Mouse (Mus musculus) brown adipose tissue, adult 24 weeks (tissue): ENCODE results near the gene Hsd17b6. TPM values are rescaled to one million over a fixed set of nuclear protein-coding genes. Genes with fewer than 3 reads are reported as not detected.

ENCODE experiments used
- H3K27ac ChIP-seq: fragments of 200-500 bp; replicated peaks from 2 replicates; pipeline ENCODE4 v1.5.1; 2012; ENCODE audit warnings: low read depth, mild to moderate bottlenecking, low read length
- H3K4me1 ChIP-seq: fragments of 200-500 bp; 2 replicates; pipeline ENCODE4 v1.6.1; 2012; ENCODE audit warnings: low read length, mixed read lengths; ENCODE audit not compliant: control insufficient read depth, insufficient read depth, insufficient read length
- H3K4me3 ChIP-seq: fragments of 200-500 bp; 2 replicates; pipeline ENCODE4 v1.5.1; 2012; ENCODE audit warnings: low read depth, mild to moderate bottlenecking, low read length, moderate library complexity; ENCODE audit not compliant: insufficient read depth
- polyA plus RNA-seq: library from polyadenylated mRNA; stranded (reverse); fragments of >200 nt; gene quantifications from 2 replicates; pipeline ENCODE4 v1.2.4, GENCODE M21; 2012; ENCODE audit not compliant: missing spikeins, insufficient read depth, insufficient read length

The Hsd17b6 gene
- polyA plus RNA-seq, 1 experiment, result not detected

DNA sequence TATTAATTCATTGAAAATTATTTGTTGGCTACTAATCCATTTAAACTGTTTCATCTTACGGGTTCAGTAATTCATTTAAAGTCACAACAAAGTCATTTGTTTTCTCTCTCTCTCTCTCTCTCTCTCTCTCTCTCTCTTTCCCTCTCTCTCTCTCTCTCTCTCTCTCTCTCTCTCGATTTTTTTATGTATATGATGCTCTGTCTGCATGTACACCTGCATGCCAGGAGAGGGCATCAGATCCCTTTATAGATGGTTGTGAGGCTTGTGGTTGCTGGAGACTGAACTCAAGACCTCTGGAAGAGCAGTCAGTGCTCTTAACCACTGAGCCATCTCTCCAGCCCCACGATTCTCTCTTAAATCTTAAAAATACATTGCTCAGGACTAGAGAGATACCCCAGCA is 36.3 kb downstream of the Hsd17b6 start:
- Histone ChIP-seq H3K27ac (no peak overlapping the region), H3K4me1 (no peaks in the 10 kb centered on the region), H3K4me3 (no peak overlapping the region)

DNA sequence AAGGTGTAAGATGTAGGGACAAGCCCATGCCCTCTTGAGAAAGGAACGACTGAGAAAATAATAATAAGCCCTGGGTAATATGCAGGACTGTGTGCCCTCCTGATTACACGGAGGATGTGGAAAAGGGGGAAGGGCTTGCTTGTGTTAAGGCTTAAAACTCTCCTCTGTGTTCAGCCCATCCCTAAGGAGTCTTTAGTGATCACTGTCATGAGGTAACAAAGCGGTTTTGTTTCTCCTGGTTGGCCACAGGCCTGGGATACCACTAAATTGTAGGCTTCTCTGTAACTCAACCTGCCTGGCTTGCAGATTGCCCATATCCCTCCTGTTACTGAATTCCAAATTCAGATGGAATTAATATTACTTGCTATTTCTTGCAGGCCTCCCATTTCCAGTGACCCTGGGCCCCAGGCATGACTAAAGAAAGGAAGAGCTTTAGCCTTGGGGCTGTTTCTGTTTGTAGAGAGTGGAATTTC is 37.0 kb downstream of the Hsd17b6 start:
- H3K27ac ChIP-seq, result no peak overlapping the region
- H3K4me1 ChIP-seq, result no peaks in the 10 kb centered on the region
- H3K4me3 ChIP-seq, result no peak overlapping the region

DNA sequence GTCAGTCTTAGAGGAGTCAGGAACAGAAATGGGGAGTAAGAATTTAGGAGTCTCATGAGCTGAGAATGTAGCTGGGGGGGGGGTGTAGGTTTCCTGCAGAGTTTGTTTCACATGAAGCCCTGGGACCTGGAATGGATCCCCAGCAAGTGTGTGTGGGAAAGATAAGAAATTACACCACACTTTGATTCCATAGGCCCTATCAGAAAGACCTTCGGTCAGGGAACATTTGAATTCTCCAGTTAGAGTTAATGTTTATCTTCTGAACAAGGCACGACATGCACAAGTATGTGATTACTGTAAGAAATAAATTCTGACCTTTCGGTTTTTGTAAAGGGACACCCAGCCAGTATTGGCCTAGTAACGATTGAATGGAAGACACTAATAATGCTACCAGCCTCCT is 37.6 kb downstream of the Hsd17b6 start:
- Histone ChIP-seq H3K27ac (no peak overlapping the region), H3K4me3 (no peak overlapping the region)

DNA sequence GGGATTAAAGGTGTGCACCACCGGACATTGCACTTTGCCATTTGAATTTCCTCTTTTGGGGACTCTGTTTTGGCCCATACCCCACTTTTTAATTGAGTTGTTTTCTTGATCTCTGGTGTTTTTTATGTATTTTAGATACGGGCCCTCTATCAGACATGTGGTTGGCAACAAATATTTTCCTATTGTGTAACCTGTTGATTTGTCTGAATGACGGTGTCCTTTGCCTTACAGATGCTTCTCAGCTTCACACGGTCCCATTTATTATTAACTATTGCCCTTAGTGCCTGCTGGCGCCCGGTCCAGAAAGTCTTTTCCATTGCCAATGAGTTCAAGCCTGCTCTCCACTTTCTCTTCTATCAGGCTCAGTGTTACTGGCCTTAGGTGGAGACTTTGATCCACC is 40.9 kb downstream of the Hsd17b6 start:
- no peak overlapping the region for H3K27ac ChIP-seq
- no peak overlapping the region for H3K4me3 ChIP-seq
- H3K4me1 ChIP-seq, result no peaks in the 10 kb centered on the region

More for the DNA sequence above, 37.6 kb downstream of the Hsd17b6 start:
- H3K4me1 ChIP-seq, result no peaks in the 10 kb centered on the region

DNA sequence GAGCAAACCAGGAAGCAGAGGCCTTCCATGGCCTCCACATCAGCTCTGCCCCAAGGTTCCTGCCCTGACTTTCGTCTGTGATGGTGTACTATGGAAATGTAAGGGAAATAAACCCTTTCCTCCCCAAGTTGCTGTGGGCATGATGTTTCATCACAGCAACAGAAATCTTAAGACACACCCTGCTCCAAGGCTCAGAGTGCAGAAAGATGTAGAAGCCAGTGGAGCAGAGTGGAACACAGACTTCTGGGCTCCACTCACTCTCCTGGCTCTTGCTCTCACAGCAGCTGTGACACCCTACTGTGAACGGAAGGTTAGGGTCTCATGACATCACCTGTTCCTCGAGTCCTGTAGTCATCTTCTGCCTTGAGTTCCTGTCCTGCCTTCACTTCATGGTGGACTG is 43.4 kb downstream of the Hsd17b6 start:
- H3K4me3 ChIP-seq, result no peak overlapping the region
- H3K4me1 ChIP-seq, result no peaks in the 10 kb centered on the region
- H3K27ac ChIP-seq, result no peak overlapping the region

DNA sequence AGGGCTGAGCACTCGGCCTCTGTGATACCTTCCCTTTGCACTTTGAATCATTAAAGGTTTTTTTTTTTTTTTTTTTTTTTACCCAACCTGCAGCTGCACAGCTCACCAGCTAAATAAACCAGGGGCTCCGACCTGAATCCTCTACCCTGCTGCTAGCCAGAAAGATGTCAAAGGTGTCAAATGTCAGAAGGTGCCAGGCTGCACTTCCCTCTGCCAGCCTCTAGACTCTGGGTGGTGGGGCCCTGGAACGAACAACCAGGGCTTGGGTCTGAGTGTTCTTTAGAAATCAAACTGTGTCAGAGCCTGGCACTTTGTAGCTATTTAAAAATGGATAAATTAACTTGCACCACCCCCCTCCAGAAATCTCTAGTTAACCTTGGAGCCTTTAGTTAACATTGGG is 45.0 kb downstream of the Hsd17b6 start:
- Histone ChIP-seq H3K4me1 (no peaks in the 10 kb centered on the region), H3K27ac (no peak overlapping the region), H3K4me3 (no peak overlapping the region)

DNA sequence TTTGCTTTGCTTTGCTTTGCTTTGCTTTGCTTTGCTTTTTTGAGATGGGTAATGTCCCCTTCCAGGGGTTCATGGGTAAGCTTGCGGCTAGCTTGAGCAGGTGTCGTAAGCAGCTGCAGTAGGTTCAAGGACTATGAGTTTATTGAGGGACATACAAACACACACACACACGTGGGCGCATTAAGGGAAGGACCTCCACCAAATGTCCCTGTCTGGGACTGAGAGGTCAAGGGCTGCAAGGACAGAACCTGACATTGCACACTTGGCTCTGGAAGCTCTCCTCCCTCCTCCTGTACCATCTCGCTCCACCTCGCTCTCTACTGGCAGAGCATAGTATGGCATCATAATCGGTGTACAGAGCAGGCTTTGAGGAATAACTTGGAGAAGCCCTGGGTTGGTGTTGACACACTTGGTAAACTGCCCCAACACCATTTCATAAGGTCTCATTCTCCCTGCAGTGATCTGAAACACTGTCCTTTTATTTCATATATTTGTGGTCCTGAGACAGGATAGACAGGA is 48.2 kb downstream of the Hsd17b6 start:
- no peaks in the 10 kb centered on the region for H3K4me1 ChIP-seq
- no peak overlapping the region for H3K4me3 ChIP-seq
- no peak overlapping the region for H3K27ac ChIP-seq

DNA sequence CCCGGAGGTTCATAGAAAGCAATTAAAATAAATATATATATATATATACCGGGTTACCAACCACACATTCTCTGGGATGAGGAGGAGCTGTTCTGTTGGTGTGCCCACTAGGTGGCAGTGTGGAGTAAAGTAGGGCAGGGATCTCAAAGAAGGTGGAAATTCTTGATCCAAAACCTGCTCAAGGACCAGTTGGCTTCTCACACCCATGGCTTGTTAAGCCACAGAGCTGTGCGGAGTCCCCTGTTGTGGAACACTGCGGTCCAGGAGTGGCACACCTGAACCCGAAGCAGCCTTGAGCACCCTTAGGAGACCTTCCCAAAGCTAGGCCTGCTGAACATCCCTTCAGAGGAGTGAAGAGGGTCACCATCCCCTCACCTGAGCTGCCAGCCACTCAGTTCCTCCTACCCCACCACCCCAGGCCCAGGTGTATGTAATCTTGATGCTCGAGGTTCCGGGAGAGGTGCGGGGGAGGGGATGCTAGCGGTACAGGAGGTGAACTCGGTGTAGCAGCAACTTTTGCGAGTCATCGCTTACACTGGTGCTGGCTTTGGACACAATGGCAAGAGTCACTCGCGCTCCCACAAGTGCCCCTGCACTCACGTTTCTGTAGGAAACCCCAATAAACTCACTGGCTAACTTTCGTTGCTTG is 51.1 kb downstream of the Hsd17b6 start:
- Histone ChIP-seq H3K4me1 (0 out of 2 replicates have a peak, but pooled peaks cover 3% of the 10 kb centered on the region), H3K27ac (no peak overlapping the region), H3K4me3 (no peak overlapping the region)

DNA sequence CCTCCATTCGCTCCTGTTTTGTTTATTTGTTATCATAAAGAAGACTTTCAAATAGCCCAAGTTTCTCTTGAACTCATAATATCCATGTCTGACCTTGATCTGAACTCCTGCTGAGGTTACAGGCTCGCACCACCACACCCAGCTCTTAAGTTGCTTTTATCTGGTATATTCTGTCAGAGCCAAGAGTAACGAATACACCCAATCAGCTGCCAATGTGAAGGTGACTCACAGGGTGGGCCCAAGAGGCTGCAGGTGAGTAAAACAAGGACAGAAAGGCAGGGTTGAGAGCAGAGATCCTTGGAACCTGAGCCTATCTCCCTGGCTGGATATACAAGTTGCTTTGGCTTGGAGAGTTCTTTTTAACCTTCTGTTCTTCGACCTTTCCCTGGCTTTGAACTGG is 52.4 kb downstream of the Hsd17b6 start:
- H3K4me3 ChIP-seq, result no peak overlapping the region
- no peak overlapping the region for H3K27ac ChIP-seq
- 0 out of 2 replicates have a peak, but pooled peaks cover 5% of the 10 kb centered on the region for H3K4me1 ChIP-seq

DNA sequence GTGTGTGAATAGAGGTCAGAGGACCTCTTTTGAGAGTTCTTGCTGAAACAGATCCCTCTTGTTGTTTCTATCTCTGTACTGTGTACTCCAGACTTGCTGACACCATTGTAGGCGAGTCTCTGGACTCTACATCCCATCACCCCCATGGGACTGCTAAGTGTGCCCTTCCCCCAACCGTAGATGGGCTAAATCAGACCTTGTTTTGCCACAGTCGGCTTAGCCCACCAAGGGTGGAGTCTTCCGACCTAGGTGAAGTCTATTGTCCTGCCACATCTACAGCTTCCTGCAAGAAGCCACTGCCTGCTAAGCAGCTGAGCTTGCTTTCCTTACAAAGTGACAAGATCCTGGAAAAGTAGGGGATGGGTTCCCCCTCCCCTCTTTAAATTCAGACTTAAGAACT is 55.6 kb downstream of the Hsd17b6 start:
- peak overlapping the region; percentile 58 for H3K27ac ChIP-seq
- H3K4me3 ChIP-seq, result no peak overlapping the region
- 0 out of 2 replicates have a peak, but pooled peaks cover 5% of the 10 kb centered on the region for H3K4me1 ChIP-seq

DNA sequence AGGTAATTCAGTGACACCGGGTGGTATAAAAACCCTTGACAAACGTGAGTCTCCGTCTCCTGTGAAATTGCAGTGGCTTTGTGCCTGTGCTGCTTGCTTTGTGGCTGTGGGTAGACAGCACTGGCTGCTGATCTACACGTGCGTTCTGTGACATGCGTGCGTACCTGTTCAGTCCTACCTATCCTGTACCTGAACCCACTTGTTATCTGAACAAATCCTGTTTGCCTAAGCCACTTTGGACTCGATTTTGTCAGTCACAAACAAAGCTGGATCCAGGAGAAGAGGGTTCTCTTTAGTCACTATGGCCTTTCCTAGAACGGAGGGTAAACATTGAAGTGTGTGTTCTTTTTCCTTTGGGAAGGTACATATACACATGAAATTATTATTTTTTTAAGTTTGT is 56.0 kb downstream of the Hsd17b6 start:
- H3K4me3 ChIP-seq, result no peak overlapping the region
- 0 out of 2 replicates have a peak, but pooled peaks cover 5% of the 10 kb centered on the region for H3K4me1 ChIP-seq
- H3K27ac ChIP-seq, result peak overlapping the region; percentile 45

DNA sequence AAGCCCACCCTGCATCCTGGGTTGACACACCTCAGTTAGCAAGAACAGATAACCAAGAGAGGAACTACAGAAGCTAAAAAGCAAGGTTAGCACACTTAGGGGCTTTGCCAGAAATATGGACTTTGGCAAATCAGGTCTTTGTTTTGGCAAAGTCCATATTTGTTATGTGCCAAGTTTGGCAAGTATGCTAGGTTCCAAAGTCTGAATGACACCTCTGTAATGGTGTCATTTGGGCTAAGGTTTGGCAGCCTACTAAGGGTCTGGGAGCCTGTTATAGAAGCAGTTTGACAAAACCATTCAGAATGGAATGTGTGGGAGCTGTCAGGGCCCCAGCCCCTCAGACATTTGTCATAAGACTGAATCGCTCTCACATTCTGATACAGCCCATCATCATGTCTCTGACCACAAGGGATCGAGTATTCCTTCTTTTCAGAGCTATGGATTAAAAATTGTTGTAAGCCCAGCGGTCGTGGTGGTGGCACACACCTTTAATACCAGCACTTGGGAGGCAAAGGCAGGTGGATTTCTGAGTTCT is 57.7 kb downstream of the Hsd17b6 start:
- Histone ChIP-seq H3K4me1 (0 out of 2 replicates have a peak, but pooled peaks cover 5% of the 10 kb centered on the region), H3K27ac (no peak overlapping the region), H3K4me3 (no peak overlapping the region)

DNA sequence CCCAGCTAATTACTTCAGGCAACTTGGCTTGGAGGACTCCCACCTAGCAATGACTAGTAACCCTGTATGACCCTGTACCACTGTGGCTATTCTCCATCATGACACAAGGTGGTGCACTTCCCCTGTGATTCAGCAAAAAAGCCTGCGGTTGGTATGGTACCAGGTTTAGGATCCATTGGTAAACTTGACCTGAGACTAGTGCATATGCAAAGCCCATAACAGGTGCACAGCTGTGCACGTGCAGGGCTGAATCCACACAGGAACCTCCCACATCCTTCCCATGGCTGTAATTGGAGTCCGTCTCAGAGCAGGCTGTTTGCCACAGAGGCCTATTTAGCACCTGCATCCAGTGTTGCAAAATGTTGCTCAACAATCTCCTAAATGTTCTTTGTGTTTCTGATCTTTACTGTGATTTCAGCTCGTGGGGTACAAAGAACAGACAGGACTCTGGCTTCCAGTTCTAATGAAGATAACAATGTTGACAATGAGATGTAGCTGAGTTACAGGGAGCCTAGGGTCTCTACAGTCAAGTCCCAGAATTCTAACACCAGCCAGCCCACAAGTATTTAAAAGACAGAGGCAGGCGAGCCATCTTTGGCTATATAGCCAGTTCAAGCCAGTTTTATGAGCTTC is 61.9 kb downstream of the Hsd17b6 start:
- no peak overlapping the region for H3K27ac ChIP-seq
- H3K4me3 ChIP-seq, result no peak overlapping the region
- H3K4me1 ChIP-seq, result no peaks in the 10 kb centered on the region
